Mouse (Mus musculus) hindlimb bud, embryonic 11.5 days (tissue): ENCODE results near the gene Pum1.

ENCODE experiments used
- DNase-seq: peaks from one replicate; pipeline ENCODE4 v3.0.0-alpha.2; 2012; ENCODE audit warnings: low read depth, low spot score; ENCODE audit errors: extremely low spot score

Pum1 gene

DNA sequence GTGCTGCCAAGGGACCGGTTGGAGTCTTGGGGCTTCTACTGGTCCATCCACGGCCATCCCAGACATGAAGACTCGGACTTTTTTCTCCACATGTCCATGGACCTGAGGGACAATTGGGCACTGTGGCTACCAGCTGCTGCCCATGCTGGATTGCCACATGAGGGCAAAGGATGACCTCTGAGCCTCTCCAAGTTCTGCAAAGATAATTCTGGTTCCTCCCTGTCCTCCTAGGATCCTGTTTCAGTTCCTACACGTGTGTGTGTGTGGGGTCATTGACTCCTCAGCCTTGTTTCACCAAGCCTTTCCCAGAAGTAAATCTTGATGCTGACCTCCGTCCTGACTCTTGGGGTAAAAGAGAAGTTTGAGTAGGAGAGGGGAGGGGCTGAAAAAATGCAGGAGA, 124.4 kb downstream of the Pum1 start:
- no peak for DNase-seq

DNA sequence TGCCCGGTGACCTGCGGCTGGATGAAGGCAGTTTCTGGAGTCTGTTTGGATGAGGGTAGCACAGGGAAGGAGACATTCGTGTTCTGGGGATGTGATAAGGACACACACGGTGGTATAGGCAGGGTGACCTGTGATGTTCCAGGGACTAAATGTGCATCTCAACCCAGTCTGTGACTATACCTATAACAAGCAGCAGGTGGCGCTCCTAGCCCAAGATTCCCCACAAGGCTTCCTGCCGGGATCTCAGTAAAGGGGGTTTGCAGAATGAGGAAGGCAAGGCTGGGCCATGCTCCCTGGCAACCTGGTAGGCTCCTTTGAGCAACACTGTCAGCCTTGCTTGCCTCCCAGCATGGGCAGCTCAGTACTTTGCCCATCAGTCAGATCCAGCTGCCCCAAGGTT, 127.1 kb downstream of the Pum1 start:
- peak; percentile 91 for DNase-seq

DNA sequence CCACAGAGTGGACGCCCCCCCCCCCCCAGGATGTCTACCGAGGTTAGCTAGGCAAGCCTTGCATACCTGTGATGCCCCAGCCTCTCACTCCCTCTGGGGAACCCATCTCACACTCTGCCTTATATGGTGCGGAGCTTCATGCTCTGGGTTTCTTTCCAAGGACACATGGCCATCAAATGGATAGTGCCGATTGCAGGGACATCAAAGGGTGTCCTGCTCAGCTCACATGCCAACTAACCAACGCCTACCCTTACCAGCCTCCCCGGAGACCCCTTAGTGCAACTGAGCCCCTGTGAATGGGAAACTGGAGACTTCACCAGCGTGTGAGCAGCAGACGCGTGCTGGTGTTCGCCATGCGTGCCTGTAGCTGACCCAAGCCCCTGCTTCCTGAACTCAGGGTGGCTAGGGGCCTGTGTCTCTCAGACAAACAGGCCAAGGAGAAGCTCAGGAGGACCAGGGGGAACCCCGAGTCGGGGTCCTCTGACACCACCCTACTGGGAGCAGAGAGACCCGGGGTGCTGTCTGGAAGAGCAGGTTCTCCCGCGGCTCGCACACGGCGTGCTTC, 128.8 kb downstream of the Pum1 start:
- DNase-seq, result no peak

DNA sequence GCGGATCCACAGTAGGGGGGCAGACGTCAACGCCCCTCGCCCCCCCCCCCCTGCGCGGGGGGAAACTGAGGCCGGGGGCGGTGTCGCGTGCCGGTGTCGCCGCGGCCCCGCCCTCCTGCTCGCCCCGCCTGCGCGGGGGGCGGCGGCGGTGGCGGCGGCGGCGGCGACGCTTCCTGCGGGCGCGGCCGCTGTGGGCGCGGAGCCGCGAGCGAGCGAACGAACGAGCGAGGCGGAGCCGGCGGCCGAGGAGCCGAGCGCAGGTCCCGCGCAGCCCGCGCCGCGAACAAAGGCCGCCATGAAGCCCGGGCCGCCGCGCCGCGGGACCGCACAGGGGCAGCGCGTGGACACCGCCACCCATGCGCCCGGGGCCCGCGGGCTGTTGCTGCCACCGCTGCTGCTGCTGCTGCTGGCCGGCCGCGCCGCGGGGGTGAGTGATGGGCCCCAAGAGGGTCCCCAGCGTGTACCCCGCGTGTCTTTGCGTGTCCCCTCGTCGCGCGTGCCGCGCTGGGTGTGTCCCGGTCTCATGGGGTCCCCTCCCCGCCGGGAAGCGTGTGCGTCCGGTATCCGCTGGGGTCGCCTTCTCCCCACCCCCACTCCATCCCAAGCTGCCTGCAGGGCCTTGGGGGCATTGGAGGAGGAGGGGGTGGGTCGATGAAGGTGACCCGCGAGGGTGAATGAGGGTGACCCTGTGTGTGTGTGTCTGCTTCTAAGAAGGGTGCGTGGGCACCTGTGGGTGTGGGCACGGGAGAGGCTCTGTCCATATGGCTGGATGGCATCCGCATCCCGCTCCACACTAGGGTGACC, 129.5 kb downstream of the Pum1 start, which contains the start of gene Sdc3:
TSS of gene Sdc3 (plus strand) at position 162 of the 804 bp plus-strand sequence.
- no peak for DNase-seq

DNA sequence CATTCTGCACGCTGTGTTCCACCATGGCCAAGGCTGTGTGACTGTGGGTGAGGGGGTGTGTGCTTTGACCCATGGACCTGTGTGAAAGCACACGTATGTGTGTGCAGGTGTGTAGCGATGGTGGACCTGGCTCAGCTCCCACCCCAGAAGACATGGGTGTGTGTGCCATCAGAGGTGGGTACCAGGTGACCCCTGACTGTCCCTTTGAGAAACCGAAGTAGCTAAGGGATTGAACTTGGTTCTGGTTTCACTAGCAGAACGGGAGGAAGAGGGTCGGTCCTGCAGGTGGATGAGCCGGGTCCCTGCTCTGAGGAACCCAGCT, 130.0 kb downstream of the Pum1 start:
- DNase-seq, result no peak

DNA sequence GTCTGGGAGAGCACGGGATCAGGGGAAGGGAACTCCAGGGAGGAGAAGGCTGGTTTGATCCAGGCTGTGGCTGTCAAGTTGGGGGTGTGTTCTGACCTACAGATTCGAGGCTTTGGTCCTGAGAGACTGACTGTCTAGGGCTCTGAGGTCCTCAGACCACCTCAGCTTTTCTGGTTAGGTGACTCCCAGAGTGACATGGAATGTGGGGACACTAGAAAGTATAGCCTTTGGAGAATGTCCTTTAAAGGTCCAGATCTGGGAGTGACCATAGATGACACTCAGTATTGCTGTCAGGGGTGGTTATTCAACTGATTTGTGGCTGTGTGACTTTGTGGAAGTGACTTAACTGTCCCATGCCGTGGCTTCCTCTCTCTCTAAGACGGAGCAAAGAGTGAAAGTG, 131.7 kb downstream of the Pum1 start:
- no peak for DNase-seq

DNA sequence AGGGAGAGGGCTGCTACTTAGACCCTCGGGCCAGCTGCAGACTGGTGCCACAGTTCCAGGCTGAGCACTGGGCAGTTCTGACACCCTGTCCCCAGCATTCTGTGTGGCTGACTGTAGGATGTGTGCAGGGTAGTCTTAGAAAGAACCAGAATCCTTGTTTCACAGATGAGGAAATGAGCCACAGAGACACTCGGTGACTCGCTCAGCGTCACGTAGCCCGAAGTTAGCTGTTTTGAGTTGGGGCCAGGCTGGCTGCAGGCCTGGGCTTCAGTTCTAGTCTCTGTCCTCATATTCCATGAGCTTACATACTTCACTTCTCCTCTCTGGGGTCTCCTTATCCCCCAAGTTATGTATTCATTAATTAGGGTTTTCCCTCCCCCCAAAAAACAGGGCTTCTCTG, 132.8 kb downstream of the Pum1 start:
- no peak for DNase-seq

DNA sequence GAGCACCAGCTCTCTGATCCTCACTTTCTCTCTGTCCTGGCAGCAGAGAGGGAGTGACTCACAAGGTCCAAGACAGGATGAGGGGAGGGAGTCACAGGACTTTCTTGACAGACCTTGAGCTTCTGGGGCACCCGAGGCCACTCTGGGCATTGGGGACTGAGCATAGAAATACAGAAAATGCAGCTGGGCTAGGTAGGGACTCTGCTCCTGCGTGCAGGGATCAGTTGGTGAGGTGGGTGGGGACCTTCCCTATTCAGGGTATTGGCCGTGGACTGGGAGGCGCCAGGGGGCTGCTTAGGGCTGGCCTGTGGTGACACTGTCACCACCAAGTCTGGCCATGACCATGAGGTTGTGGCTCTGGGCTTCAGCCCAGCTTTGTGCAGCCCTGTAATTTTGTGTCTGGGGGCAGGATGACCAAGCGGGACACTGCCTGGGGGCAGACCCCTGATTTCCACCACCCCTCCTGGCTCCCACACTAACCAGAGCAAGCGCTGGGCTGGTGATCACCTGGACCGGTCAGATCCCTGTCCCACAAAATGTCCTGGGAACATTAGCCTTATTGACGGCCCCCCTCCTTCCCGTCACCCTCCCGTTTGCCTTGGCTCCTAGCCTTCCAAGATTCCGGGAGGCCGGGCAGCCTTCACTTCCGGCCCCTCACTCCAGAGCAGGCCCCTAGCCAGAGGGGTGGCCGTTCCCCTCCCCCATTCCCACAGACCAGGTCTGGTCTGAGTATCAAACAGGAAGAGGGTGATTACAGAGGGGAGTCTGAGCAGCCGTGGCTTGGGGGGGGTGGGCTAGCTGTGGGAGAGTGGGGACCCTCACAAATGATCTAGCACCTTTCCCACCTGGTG, 134.3 kb downstream of the Pum1 start:
- no peak for DNase-seq

DNA sequence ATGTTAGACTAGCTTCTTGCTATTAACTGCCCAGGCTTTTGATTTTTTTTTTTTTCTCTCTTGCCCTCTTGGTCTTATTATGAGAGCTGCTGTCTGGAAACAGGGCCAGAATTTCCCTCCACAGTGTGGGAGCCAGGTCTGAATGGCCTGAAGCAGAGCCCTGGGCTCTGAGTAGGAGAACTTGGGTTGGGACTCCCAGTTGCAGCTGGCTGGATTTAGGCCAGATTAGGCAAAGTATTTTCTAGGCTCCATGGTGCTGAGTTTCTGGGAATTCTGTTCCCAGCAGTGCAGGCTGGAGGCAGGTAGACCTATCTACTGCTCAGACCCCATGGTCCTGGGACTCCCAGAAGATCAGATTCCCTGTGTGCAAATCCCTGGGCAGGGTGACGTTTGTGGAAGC, 135.3 kb downstream of the Pum1 start:
- no peak for DNase-seq

DNA sequence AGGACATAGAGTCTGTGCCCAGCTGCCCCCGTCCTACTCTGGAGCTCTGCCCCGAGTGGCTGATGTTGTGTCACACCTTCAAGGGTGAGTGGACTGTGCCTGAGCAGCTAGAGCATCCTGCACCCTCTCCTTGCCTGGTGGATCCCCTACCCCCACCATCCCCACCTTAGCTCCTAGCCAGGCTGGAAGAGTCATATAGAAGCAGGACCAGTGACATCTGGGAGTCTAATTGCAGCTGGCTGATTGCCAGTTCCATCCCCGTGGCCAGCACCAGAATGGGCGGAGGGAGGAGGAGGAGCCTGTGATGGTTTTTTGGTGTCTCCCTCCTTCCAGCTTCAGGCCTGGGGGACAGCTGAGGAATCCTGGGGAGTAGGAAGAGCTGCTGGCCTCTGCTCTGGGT, 136.0 kb downstream of the Pum1 start:
- DNase-seq, result no peak

DNA sequence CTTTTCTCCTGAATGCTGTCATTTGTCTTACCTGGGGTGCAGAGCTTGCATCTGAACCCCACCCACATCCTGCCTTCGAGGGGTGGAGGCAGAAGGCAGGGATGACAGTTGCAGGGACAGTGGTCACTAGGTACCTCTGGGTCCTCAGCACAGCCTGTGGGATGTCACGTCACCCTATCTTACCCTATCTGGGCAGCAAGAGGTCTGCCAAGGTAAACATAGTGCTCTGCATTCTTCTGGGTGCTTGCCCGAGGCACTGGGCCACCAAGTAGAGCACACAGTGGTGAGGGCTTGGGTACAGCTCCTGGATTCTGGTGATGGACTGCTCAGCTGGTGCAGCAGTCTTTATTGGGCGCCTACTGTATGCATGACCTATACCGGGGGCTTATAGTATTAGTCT, 136.5 kb downstream of the Pum1 start:
- DNase-seq, result no peak

DNA sequence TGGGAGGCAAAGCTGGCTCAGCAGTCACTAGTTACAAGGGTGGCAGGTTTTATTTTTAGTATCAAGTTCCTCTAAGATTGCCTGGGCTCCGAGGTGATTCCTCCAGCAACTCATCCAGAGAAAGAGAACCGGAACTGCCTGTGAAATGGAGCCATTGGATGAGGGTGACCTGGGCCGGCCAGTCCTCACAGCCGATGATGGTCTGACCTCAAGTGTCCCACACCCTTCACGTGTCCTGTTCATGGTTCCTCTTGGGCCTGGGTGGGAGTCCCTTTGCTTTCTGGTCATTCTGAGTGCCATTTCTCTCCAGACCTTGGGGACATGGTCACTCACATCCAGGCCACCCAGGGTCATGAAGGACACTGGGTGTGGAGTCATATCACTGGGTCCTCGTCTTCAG, 137.0 kb downstream of the Pum1 start:
- DNase-seq, result no peak

DNA sequence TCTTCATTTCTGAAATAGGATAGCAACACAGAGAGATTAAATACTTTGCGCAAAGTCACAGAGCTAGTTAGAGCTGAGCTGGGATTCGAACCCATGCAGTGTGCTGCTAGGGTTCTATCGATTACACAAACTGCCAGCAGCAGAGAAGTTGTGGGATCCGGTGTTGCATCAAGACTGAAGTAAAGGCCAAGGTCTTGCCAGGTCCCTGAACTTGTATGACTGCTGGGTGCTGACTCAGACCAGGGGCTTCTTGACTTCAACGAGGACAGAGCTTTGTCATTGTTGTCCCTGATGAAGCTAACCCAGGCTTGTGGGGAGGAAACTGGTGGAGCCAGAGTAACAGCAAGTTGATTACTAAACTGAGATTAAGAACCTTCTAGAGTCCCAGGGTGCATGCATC, 138.1 kb downstream of the Pum1 start:
- DNase-seq, result no peak

DNA sequence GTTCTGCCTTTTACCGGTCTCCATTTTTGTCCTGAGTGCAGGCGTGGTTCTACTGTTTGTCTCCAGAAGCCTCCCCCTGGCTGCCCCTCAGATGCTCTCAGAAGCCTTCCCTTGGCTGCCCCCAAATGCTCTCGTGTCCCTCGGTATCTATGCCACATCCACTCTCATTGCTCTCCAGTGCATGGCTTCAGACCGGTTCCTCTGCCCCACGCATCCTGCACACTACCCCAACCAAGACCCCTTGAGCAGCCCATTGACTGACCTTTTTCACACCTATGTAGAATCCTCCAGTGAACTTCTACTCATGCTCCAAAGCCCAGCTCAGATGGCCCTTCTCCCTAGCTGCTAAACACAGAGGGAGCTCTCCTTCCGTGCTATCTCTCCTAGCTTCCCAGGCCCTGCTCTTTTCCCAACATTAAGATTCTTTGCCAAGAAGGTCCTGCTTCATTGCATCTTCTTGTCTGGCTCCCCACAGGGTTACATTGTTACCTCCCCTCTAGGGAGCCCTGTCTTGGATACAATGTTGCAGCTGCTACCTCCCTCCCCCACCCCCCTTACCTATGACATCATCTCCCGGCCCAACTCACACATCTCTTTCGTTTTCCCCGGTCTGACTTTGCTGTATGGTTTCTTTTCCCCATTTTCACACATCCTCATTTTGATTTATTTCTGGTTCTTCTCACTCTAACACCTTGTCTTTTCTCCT, 138.7 kb downstream of the Pum1 start:
- DNase-seq, result no peak

DNA sequence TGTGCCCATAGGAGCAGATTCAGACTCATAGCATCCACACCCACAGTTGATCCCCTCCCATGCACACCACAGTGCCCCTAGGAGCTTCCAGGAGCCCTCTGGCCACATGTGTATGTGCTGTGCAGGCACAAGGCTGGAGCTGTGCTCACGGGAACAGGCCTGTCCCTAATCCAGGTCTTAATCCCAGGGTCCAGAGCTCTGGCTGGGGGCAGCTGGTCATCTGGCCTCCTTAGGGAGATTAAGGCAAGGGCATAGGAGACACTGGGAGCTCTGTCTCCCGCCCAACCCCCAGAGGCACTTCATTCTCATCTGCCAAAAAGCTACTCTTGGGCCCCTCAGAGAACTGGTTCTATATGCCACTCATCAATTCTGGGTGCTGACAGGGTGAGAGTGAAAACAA, 140.5 kb downstream of the Pum1 start:
- no peak for DNase-seq

DNA sequence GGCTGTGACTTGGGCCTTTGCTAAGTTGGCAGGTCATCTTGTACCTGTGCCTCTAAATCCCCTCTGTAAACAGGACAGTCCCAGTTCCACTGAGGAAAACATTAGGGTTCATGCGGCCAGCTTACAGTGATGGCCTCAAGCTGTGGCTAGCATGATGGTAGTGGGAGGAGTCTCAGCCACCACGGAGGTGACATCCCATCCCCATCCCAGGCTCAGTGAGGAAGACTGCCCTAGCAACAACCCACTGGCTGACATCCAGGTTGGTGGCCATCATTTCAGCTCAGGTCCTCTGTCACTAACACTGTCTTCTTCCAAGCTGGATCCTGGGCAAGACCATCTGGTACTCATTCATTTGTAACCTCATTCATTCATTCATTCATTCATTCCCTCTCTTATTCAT, 141.2 kb downstream of the Pum1 start:
- DNase-seq, result no peak

DNA sequence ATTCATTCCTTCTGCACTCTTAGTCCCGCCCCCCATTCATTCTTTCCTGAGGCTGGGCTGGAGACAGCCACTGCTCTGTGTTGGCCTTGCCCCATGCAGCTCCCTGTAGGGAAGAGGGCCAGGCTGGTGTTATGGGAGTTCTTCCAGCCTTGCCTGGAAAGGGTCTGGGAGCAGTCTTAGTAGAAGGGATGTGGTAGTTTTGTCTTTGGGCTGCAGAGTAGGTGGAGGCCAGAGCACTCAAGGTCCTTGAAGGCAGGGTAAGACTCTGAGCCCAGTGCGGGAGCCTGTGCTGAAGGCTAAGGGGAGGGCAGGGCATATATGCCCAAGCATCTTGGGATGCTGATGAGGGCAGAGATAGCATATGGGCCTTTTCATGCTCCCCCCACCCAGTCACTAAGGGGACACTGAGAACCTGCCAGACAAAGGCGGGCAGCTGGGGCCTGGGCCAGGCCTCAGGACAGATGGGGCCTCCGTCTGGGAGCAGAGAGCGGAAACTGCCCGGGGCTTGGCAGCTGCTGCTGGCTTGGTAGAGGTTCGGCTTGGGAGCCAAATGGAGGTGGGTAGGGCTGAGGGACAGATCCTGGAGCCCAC, 141.7 kb downstream of the Pum1 start:
- DNase-seq, result no peak

DNA sequence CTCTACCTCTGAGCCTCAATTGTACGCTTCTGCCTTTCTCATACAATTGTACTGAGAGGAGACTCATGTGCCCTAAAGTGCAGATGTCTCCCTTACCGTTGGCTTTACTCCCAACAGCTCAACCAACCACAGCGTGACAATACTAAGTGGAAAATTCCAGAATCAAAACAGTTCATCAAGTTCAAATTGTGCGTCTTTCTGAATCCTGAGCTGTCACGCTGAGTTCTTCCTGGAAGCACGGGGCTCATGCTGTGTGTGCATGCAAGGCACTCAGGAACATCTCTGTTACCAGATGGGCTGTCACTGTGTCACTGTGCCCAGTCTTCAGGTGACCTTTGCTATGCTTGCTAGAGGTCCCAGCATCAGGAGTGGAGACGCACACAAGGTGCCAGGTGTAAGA, 142.6 kb downstream of the Pum1 start:
- DNase-seq, result no peak

DNA sequence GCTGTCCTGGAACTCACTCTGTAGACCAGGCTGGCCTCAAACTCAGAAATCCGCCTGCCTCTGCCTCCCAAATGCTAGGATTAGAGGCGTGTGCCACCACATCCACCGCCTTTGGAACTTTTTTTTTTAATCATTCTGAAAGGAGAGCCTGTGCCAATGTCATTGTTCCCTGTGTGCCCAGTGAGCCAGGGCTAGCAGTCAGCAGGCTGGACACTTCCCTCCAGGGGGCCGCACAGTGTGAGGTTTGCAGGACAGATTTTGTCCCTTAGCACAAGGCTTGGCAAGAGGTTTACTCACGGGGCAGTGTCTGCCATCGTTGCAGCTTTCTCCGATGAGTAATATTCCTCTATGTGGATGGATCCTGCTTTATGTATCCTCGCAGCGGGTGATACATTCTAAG, 143.6 kb downstream of the Pum1 start:
- no peak for DNase-seq

DNA sequence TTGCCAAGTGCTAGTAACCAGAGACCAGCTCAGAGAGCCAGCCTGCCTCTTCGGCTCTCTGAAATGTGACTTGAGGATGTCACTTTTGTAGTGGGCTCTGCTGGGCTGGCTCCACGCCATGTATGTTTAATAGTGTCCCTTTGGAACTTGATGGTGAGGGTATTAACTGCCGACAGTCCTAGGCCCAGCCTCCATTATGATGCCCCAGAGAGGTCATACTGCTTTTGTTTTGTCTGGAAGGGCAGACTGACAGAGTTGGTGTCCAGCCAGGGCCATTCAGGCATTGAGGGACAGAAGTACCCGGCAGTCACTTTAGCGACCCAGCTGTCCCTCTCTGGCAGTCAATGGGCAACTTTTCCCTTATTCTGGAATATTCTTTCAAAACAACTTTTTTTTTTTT, 146.7 kb downstream of the Pum1 start:
- no peak for DNase-seq

DNA sequence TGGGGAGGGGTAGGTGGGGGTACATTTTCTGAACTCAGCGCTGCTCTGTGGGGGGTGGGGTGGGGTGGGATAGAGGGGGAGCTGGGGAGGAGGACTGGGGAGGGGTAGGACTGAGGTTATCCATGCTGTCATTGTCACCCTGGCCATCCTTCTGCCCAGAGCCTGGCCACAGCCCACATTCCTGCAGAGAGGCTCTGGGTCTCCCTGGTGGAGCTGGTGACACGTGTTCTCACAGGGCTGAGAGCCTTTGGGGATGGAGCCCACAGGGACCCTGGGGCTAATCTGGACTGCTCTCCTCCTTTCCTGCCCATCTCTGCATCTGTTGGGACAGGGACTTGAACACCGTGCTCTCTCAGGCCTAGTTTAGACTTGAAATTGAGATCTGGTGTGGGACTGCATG, 147.7 kb downstream of the Pum1 start:
- no peak for DNase-seq
